Mouse (Mus musculus) heart, postnatal 25 days (tissue): ENCODE results near the gene Pcyox1. TPM values are rescaled to one million over a fixed set of nuclear protein-coding genes. Genes with fewer than 3 reads are reported as not detected.
"Not testable (repeated sequence)": the region's sequence is repeated elsewhere in the genome, so short reads cannot be mapped to it uniquely, and the experiment has no call there.

ENCODE experiments used
- DNase-seq: peaks from one replicate; pipeline ENCODE4 v3.0.0; 2022; ENCODE audit warnings: low spot score
- intact Hi-C: fragments of 180-260 bp; cut with DNase I; formaldehyde crosslinking; loops from one replicate; pipeline ENCODE4 v1.15.1; 2025
- total RNA-seq, 2 experiments: library from RNA; stranded (reverse); gene quantifications; 2 replicates each; pipeline ENCODE4 v1.2.3; 2021

Gene Pcyox1
- total RNA-seq, 2 experiments from 2014 or later, result 62.1 to 72.9 TPM

DNA sequence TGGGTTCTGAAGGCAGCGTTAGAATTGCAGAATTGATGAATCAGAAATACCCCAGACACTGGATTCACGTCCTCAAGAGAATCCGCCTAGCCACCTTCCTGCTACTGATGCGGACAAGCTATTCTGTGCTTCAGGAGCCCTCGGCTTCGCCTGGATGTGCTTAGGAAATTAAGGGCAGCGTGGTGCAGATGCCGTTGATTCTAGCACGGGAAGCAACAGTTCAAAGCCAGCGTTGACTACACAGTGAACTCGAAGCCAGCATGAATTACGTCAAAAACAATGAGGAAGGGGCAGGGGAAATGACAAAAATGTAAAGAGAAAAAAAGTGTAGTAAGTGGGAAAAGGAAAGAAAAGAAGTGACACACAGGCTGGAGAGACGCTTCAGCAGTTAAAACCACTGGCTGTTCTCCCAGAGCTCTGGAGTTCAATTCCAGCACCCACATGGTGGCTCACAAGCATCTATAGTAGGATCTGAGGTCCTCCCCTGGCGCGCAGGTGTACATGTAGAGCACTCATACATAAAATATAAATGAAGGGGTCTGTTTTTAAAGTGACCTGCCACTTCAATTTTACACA lies 26.1 kb downstream of the Pcyox1 start, which contains the start of gene Snrpg:
TSS of gene Snrpg (plus strand) at position 541 of the 576 bp plus-strand sequence.
- DNase-seq, result no peak

DNA sequence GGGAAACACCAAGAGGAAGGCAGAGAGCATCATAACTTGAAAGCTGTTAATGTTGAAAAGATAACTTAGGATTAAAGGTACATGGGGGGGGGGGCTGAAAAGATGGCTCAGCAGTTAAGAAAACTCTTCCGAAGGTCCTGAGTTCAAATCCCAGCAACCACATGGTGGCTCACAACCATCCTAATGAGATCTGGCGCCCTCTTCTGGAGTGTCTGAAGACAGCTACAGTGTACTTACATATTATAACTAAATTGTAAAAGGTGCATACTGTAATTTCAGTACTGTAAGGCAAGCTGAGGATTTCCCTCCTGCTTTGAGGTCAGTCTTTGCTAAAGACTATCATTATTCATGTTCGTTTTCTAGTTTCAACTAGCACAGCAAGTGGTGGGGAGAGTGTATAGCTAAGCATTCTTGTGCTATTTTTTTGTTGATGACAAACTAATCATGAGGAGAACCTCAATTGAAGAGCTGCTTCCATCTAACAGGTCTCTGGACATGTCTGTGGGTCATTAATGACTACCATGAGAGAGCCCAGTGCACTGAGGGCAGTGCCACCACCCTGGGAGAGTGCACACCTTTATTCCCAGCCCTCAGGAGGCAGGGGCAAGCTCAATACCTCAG lies 26.8 kb downstream of the Pcyox1 start:
- intact Hi-C loops, result loop anchor here (2.0 kb wide), 1 partner anchor 27 kb away; the partner anchor contains the start of gene Pcyox1
- no peak for DNase-seq

More for the DNA sequence above, 26.1 kb downstream of the Pcyox1 start, which contains the start of gene Snrpg:
- intact Hi-C loops, result loop anchor here (2.0 kb wide), 1 partner anchor 26 kb away; the partner anchor contains the start of gene Pcyox1

DNA sequence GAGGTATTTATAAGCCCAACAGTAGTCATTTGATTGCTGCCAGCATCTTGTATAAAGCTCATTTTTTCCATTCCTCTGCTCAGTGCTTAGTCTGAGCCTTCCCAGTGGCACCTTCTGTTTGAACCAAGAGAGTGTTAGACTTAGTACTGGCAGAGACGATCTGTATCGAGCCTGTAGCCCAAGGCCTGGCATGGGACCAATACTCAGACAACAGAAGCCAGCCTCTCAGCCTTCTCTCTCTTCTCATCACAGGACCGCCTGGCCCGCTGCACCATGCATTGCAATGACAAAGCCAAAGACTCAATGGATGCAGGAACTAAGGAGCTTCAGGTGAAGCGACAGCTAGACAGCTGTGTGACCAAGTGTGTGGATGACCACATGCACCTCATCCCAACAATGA lies 28.5 kb downstream of the Pcyox1 start:
- no peak for DNase-seq
- intact Hi-C loops, result loop anchor here (10.0 kb wide), 2 partner anchors 344 to 434 kb away; partner anchors contain the start of gene Add2

DNA sequence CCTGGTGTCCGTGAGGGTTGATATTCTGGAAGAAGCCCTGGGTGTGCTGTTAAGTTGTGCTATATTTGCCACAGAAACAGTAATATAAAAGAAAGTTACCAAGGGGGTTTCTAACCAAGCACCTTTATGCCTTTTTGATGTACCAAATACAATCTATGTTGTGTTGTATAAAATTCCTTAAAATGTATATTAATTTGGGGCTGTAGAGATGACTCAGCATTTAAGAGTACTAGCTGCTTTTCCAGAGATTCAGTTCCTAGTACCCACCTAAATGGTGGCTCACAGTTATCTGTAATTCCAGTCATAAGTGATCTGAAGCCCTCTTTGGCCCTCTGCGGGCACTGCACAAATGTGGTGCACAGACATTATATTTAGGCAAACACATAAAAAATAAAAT lies 30.1 kb downstream of the Pcyox1 start:
- DNase-seq, result no peak
- intact Hi-C loops, result loop anchor here (10.0 kb wide), 2 partner anchors 342 to 432 kb away; partner anchors contain the start of gene Add2

DNA sequence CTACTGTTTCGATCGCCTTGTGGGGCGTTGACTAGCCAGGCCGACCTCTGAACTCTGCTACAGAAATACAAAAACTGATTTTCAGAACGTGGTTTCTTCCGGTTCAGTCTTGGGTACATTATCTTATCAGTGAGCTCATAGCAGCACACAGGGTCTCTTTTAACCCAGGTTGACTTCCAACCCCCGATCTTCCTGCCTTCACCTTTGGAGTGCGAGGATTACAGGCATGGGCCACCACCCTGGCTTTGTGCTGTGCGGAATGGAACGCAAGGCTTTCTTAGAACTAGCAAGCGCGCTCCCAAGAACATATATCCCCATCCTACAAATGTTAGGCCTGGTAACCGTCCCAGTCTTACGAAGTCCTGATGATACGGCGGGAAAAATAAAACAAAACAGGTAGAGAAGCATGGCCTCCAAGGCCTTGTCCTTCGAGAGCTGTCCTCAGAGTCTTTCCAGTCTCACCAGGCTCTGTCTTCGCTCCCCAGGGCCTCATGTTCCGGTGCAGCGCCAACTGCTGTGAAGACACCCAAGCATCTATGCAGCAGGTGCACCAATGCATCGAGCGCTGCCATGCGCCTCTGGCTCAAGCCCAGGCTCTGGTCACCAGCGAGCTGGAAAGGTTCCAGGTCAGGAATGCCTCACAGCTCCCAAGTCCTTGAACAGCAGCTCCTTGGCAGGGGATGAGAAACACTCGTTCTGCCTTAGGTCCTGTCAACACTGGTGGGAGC lies 30.7 kb downstream of the Pcyox1 start:
- intact Hi-C loops, result loop anchor here (10.0 kb wide), 2 partner anchors 341 to 431 kb away; partner anchors contain the start of gene Add2
- no peak for DNase-seq

DNA sequence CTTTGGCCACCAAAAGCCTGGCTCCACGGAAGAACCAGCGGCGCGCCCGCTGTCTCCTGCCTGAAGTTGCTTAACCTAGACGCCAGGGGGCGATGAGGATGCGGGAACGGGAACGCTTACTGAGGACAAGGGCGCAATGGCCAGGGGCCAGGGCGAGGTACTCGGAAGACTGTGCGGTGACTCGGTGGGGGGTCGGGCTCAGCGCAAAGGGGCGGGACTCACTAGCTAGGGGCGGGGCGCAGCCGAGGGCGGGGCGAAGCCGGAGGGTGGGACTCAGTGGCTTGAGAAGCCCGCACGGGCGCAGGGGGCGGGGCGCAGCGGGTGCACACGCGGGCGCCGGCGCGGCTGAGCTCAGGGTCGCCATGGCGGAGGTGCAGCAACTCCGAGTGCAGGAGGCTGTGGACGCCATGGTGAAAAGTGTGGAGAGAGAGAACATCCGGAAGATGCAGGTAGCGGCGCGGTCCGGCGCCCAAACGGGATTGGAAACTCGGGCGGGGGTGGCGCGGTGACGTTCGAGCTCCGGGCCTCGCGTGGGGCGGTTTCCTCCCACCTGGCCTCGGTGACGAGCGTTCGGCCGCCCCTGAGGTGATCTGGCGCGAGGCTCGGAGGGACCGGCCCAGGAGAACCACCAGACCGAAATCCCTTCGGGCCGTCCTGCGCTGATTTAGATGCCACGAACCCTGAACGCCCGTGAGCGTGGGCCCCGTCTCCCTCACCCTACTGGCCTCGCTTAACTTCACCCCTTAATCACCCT lies 31.4 kb downstream of the Pcyox1 start, which contains the start of gene Fam136a:
TSS of gene Fam136a (plus strand) at position 276 of the 754 bp plus-strand sequence.
- intact Hi-C loops, result loop anchor here (2.0 to 10.0 kb wide), 4 partner anchors 37 to 431 kb away; partner anchors contain the start of gene Add2
- DNase-seq, result peak; percentile 86

DNA sequence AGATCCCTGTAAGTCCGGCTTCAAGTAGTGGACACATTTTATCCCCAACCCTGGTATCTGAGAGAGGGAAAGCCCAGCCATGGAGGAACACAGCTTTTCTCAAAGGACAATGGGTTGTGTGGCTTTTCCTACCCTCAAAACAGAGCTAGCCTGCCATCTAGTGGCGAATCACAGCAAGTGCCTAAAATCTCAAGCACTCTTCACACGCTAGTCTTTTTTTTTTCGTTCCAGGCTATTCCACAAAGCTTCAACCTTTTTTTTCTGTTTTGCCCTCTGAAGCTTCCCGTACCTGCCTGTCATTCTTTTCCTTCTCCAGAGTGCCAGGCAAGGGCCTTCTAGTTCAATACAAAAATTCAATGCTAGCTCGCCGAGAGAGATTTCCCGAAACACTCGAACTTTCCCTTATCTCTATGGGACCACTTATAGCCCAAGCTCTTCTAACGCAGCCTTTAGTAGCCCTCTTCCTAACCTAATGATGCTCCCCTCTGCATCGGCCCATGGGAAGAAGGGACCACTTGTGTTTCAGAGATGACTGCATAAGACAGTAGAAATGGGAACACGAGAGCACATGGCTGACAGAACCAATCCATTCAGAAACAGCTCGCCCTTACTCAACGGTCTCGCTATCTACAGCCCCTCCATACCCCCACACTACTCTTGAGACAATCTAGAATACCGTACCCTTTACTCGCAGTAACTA lies 32.4 kb downstream of the Pcyox1 start:
- intact Hi-C loops, result loop anchor here (2.0 to 10.0 kb wide), 6 partner anchors 38 to 430 kb away; partner anchors contain the start of gene Add2
- peak; percentile 39 for DNase-seq

DNA sequence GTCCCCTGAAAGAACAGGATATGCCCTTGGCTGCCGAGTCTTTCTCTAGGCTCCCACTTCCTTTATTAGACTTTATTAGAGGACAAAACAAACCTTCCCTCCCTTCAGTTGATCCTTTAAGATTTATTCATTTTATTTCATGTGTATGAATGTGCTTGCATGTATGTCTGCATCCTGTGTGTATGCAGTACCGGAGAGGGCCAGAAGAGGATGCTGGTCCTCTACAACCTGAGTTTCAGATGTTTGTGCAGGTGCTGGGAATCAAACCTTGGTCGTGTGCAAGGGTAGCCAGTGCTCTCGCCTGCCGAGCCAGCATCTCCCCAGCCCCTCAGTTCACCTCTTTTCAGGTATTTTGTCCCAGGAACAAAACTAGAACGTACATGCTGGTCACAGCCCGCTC lies 35.6 kb downstream of the Pcyox1 start:
- intact Hi-C loops, result loop anchor here (5.0 to 10.0 kb wide), 4 partner anchors 169 to 427 kb away; partner anchors contain the start of gene Add2

DNA sequence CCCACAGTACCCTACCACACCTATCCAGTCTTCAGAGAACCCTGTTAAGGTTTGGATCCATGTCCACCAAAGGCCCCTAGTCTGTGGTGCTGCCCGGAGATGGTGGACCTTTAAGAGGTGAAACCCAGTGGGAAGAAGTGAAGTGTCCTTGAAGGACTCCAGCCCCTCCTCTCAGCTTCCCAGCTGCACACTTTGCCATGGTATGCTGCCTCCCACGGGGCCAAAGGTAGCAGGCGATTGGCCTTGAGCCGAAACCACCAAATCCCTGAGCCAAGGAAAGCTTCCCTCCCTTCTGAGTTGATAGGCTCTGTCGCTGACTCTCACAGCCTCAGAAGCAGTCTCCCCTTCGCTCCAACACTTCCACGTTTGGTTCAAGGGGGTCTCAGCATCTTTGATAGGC lies 36.3 kb downstream of the Pcyox1 start:
- no peak for DNase-seq
- intact Hi-C loops, result loop anchor here (5.0 to 10.0 kb wide), 4 partner anchors 168 to 426 kb away; partner anchors contain the start of gene Add2

More for the DNA sequence above, 35.6 kb downstream of the Pcyox1 start:
- no peak for DNase-seq

DNA sequence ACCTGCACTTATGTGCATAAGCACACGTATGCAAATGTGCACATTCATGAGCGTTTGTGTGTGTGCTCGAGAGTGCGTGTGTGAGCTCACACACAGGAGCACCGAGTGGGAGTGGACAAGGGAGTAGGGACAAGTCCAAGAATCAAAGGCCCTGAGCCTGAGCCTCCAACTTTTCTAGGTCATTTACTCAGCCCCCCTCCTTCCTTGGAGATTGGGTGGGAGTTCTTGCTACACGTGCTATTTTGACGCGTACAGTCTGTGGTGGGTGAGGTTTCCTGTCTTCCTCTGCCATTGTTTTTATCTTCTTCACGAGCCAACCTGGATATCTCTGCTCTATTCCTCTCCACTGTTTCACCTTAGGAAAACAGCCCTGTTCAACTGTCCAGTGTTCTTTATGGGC lies 40.0 kb downstream of the Pcyox1 start:
- intact Hi-C loops, result no loop called here
- DNase-seq, result no peak

DNA sequence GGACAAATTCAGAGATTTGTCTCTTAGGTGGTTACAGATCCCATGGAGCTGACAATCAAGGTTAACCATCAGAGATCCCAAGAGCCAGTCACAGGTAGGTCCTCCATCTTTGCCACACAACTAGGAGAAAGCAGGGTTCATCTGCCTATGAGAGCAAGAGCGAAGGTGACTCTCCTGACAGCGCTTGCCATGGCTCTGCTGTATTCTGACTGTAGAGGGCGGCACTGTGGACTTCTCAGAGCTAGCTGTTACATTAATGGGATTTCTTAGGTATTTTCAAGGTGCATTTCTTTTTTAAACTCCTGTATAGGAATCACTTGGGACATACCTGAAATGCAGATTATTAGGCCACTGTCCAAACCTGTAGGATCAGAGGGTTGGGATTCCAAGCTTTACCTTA lies 42.0 kb downstream of the Pcyox1 start:
- intact Hi-C loops, result no loop called here
- DNase-seq, result no peak

DNA sequence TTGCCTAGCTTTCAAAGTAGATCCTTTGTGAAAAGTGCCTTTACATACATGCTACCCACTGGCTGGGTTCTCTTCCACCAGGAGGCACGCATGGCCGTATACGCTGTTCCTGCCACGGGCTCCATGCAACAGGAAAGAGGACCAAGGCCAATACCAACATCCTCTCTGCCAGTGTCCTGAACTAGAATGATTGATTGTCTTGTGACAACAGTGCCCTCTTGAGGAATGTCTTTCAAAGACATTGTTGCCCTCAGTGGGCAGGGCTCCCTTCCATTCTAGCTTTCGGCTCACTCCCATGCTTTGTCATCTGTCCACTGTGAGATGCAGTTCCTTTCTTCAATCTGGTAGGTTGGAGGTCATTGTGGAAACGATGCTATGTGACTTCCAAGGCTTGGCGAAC lies 47.7 kb downstream of the Pcyox1 start:
- DNase-seq, result no peak
- intact Hi-C loops, result no loop called here

DNA sequence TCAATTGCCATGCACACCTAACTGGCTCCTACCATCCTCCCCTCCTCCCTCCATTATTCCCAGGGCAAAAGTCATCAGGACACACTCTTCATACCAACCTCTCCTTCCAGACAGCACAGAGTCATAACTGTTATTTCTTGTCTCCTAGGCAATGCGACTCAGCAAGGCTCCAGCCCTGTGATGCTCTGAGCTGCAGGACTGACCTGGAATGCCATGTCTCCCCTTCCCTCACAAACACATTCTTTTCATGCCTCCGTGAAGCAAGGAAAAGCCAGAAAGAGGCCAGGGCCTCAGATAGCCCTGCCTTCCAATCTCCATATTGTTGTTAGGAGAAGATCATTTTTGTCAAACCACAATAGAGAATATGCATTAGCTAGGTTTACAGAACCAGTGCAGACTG lies 50.9 kb downstream of the Pcyox1 start:
- DNase-seq, result no peak
- intact Hi-C loops, result no loop called here

DNA sequence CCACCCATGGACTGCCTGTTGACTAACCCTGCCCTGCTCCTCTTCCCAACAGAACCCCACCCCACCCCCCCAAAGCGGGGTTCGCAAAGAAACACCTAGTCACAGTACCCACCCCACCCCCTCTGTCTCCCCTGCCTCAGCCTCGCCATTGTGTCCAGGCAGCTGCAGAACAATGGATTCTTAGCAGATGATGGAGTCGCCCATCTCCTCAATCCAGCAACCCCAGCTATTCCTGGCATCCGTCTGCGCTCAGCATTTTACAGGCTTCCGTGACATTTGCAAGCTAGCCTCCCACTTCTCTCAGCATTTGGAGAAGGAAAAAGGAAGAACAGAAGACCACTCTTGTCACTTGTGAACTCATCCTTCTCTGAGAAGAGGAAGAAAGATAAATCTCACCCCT lies 53.3 kb downstream of the Pcyox1 start:
- no peak for DNase-seq
- intact Hi-C loops, result no loop called here

DNA sequence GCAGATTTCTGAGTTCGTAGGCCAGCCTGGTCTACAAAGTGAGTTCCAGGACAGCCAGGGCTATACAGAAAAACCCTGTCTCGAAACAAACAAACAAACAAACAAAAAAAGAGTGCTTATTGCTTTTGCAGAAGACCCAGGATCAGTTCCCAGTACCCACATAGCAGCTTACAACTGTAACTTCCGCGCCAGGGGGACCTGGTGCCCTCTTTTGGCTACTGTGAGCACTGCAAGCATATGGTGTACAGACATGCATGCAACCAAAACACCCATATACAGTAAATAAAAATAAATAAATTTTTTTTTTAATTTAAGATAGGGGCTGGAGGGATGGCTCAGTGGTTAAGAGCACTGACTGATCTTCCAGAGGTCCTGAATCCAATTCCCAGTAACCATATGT lies 60.6 kb downstream of the Pcyox1 start:
- DNase-seq, intact Hi-C loops: not testable (repeated sequence)
